Mouse (Mus musculus): ENCODE results near the gene Crabp1. TPM values are rescaled to one million over a fixed set of nuclear protein-coding genes. Genes with fewer than 3 reads are reported as not detected.

Gene Crabp1
- total RNA-seq, 2 experiments from 2014 or later = 1.3 to 1.7 TPM

Other genes starting within 250 kb of the Crabp1 start
- not detected for gene Sh2d7, start 225.8 kb upstream of the Crabp1 start, total RNA-seq (2021)
- 10 to 100 TPM; 17.0 to 22.1 TPM for gene Cib2, start 204.5 kb upstream of the Crabp1 start, total RNA-seq (2021)
- gene Idh3a, start 178.4 kb upstream of the Crabp1 start, total RNA-seq (2021) = 100 to 1,000 TPM; 176 to 189 TPM
- gene Acsbg1, start 102.9 kb upstream of the Crabp1 start, total RNA-seq (2021) = 100 to 1,000 TPM; 111 to 117 TPM
- 10 to 100 TPM; 39.9 to 46.0 TPM for gene Dnaja4, start 65.9 kb upstream of the Crabp1 start, total RNA-seq (2021)
- 10 to 100 TPM; 57.7 to 61.0 TPM for gene Wdr61, start 30.2 kb upstream of the Crabp1 start, total RNA-seq (2021)
- gene Ireb2, start 99.0 kb downstream of the Crabp1 start, total RNA-seq (2021) = 10 to 100 TPM; 48.9 to 54.1 TPM
- gene Hykk, start 152.5 kb downstream of the Crabp1 start, total RNA-seq (2021) = 1 to 10 TPM; 2.1 to 2.5 TPM
- gene Psma4, start 186.0 kb downstream of the Crabp1 start, total RNA-seq (2021) = 100 to 1,000 TPM; 130 to 137 TPM
- not detected for gene AY074887, start 186.2 kb downstream of the Crabp1 start, total RNA-seq (2021)
- gene Chrna5, start 216.1 kb downstream of the Crabp1 start, total RNA-seq (2021) = 10 to 100 TPM in 1 of 2 experiments, 1 to 10 TPM in 1; 10.0 TPM